In the genomic region with DNA sequence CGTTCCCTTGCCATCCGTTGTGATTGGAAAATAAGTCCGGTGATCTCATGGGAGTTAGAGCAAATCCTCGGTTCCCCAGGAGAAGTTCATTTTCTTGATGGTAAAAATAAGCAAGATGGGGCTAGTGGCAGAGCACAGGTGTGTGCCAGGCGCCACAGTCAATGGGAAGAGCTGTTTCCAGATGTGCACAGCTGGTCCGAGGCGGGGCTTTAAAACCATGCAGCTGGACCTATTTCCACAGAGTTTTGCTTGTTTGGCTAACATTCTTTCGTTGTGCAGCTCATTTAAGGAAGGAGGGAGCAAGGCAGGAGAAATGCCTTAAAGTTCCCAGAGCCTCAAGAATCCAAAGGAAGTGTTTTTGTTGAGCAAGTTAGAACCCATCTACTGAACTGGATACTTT, we compare ENCODE assay signal across 29 mouse cellular contexts. TPM values are rescaled to one million over a fixed set of nuclear protein-coding genes. Genes with fewer than 3 reads are reported as not detected.
A peak's percentile ranks its signal among the peaks of the same experiment; 100 is the strongest.
DNase-seq lines count a peak whose midpoint lies in the region; ATAC-seq and TF ChIP-seq lines count a peak whose summit lies in the region.
"Had no signal": no experiment of that assay in that cellular context is flagged by ENCODE, and none has a peak within 500 bp of the region (broad histone marks: within the 10 kb centered on the region; RNA-seq: fewer than 3 reads in every experiment).

No protein-coding gene starts in this region.

- no peaks in the 10 kb centered on the region for H3K36me3 ChIP-seq in heart, embryonic 12.5 days
- no peaks in the 10 kb centered on the region for H3K36me3 ChIP-seq in kidney, postnatal 0 days (ENCODE audit: insufficient read depth, low read length)
- H3K36me3 ChIP-seq in limb, embryonic 14.5 days (ENCODE audit: control insufficient read depth, insufficient read depth, low read length) = no peaks in the 10 kb centered on the region
- H3K36me3 ChIP-seq: hindbrain, embryonic 10.5 days; hindbrain, embryonic 15.5 days; limb, embryonic 15.5 days; liver, embryonic 13.5 days; midbrain, embryonic 13.5 days; neural tube, embryonic 13.5 days had no signal

- H3K27me3 ChIP-seq in heart, embryonic 12.5 days (replicated peaks) = no peaks in the 10 kb centered on the region
- H3K27me3 ChIP-seq in kidney, postnatal 0 days (ENCODE audit: insufficient read depth, low read length) = no peaks in the 10 kb centered on the region
- H3K27me3 ChIP-seq in limb, embryonic 14.5 days (ENCODE audit: control insufficient read depth, insufficient read depth, low read length) = no peaks in the 10 kb centered on the region
- H3K27me3 ChIP-seq: forebrain, embryonic 13.5 days; hindbrain, embryonic 15.5 days; limb, embryonic 15.5 days; liver, embryonic 13.5 days; midbrain, embryonic 13.5 days; neural tube, embryonic 13.5 days had no signal

- 80% methylated on average over 8 of the region's 8 CpGs for WGBS in heart, embryonic 12.5 days
- 76% methylated on average over 8 of the region's 8 CpGs for WGBS in kidney, postnatal 0 days
- 25% methylated on average over 8 of the region's 8 CpGs for WGBS in limb, embryonic 14.5 days

- no peak overlapping the region for H3K4me3 ChIP-seq in heart, embryonic 12.5 days
- no peak overlapping the region for H3K4me3 ChIP-seq in kidney, postnatal 0 days (replicated peaks; ENCODE audit: low read depth, low read length)
- no peak overlapping the region for H3K4me3 ChIP-seq in limb, embryonic 14.5 days (replicated peaks; ENCODE audit: low read length)
- H3K4me3 ChIP-seq: forebrain, embryonic 13.5 days; hindbrain, embryonic 10.5 days; hindbrain, embryonic 15.5 days; limb, embryonic 15.5 days; liver, embryonic 13.5 days; midbrain, embryonic 13.5 days; neural tube, embryonic 13.5 days had no signal

- no peak for TF ChIP-seq CTCF in kidney, postnatal 0 days (IDR thresholded peaks at IDR 0.05; ENCODE audit: low read depth)

- no peak overlapping the region for H3K9ac ChIP-seq in heart, embryonic 12.5 days
- no peak overlapping the region for H3K9ac ChIP-seq in kidney, postnatal 0 days (ENCODE audit: low read depth, low read length)
- no peak overlapping the region for H3K9ac ChIP-seq in limb, embryonic 14.5 days (ENCODE audit: low read depth, low read length, severe bottlenecking)
- H3K9ac ChIP-seq: forebrain, embryonic 13.5 days; hindbrain, embryonic 15.5 days; limb, embryonic 15.5 days; liver, embryonic 13.5 days; midbrain, embryonic 13.5 days; neural tube, embryonic 13.5 days had no signal

- DNase-seq in heart, adult 11 months = peak; percentile 90
- DNase-seq in kidney, postnatal 0 days (ENCODE audit: low spot score) = peak; percentile 8
- DNase-seq in kidney, postnatal 25 days = no peak
- DNase-seq in lung, postnatal 10 days = peak; percentile 32
- no peak for DNase-seq in lung, postnatal 25 days (ENCODE audit: low spot score)
- DNase-seq in limb, embryonic 14.5 days (ENCODE audit: low spot score) = peak; percentile 69
- no peak for DNase-seq in spleen, postnatal 4 days (ENCODE audit: low spot score in 2 of 2)
- DNase-seq: cerebellum, adult 2 months; cerebellum, postnatal 25 days; embryo, embryonic 11 days; gastrocnemius, postnatal 14 days; kidney, adult 11 months; kidney, postnatal 36 days; layer of hippocampus, postnatal 36 days; liver, embryonic 13.5 days; lung, adult 2 months; right cerebral cortex, postnatal 4 days; thymus, adult 2 months; thymus, postnatal 36 days had no signal

- H3K4me2 ChIP-seq in heart, embryonic 12.5 days = no peak overlapping the region
- no peak overlapping the region for H3K4me2 ChIP-seq in kidney, postnatal 0 days (ENCODE audit: low read length)
- 0 out of 2 replicates have a peak overlapping the region, but pooled peaks have one; percentile 10 for H3K4me2 ChIP-seq in limb, embryonic 14.5 days (replicated peaks; ENCODE audit: low read depth, low read length, severe bottlenecking)
- H3K4me2 ChIP-seq: forebrain, embryonic 13.5 days; hindbrain, embryonic 15.5 days; limb, embryonic 15.5 days; liver, embryonic 13.5 days; midbrain, embryonic 13.5 days; neural tube, embryonic 13.5 days had no signal

- H3K9me3 ChIP-seq in heart, embryonic 12.5 days (replicated peaks) = no peaks in the 10 kb centered on the region; the same call in 1 of the 2 replicates
- H3K9me3 ChIP-seq in kidney, postnatal 0 days (replicated peaks; ENCODE audit: low read length) = no peaks in the 10 kb centered on the region
- H3K9me3 ChIP-seq in limb, embryonic 14.5 days (ENCODE audit: control insufficient read depth, low read length) = no peaks in the 10 kb centered on the region
- H3K9me3 ChIP-seq: forebrain, embryonic 13.5 days; hindbrain, embryonic 10.5 days; hindbrain, embryonic 15.5 days; limb, embryonic 15.5 days; liver, embryonic 13.5 days; midbrain, embryonic 13.5 days; neural tube, embryonic 13.5 days had no signal

- no peak for TF ChIP-seq POLR2A in limb, embryonic 14.5 days (IDR thresholded peaks at IDR 0.05; ENCODE audit: borderline replicate concordance, extremely low read depth, insufficient read depth, insufficient read length)

- no peak overlapping the region for H3K27ac ChIP-seq in heart, embryonic 12.5 days (ENCODE audit: poor library complexity, severe bottlenecking)
- no peak overlapping the region for H3K27ac ChIP-seq in kidney, postnatal 0 days
- no peak overlapping the region; the same call in 1 of the 2 replicates for H3K27ac ChIP-seq in limb, embryonic 14.5 days (replicated peaks; ENCODE audit: low read depth, low read length)
- H3K27ac ChIP-seq: forebrain, embryonic 13.5 days; hindbrain, embryonic 10.5 days; hindbrain, embryonic 15.5 days; limb, embryonic 15.5 days; liver, embryonic 13.5 days; macrophage; midbrain, embryonic 13.5 days; neural tube, embryonic 13.5 days had no signal

- ATAC-seq in heart, embryonic 12.5 days (ENCODE audit: insufficient number of reproducible peaks, low FRiP score) = no peak
- no peak for ATAC-seq in kidney, postnatal 0 days (replicated peaks; ENCODE audit: low FRiP score, low read depth)
- ATAC-seq in limb, embryonic 14.5 days (ENCODE audit: low FRiP score, low read depth) = peak; percentile 51; the same call in 1 of the 2 replicates
- ATAC-seq: forebrain, embryonic 13.5 days; inflammation-experienced regulatory T-cells, adult 6 months; midbrain, embryonic 13.5 days had no signal

- H3K4me1 ChIP-seq in heart, embryonic 12.5 days (replicated peaks) = peaks cover 12% of the 10 kb centered on the region
- H3K4me1 ChIP-seq in kidney, postnatal 0 days (replicated peaks; ENCODE audit: insufficient read depth, low read length) = no peaks in the 10 kb centered on the region
- H3K4me1 ChIP-seq in limb, embryonic 14.5 days (ENCODE audit: control insufficient read depth, insufficient read depth, low read length) = peaks cover 22% of the 10 kb centered on the region
- H3K4me1 ChIP-seq: hindbrain, embryonic 15.5 days; midbrain, embryonic 13.5 days had no signal

RNA-seq across cellular contexts. Expression of a gene that starts 49.8 kb away (rescaled TPM):
- 0.30 and 0.31 TPM in 2 replicates for polyA plus RNA-seq in heart, embryonic 12.5 days (2016; fragmentation: Nextera tagmentation; extraction: Ambion mirVana)
- polyA plus RNA-seq in kidney, postnatal 0 days (2015; fragmentation: Nextera tagmentation; extraction: Ambion mirVana) = 0.14 and 0.17 TPM in 2 replicates
- polyA plus RNA-seq in limb, embryonic 14.5 days (2012; rRNA removed) = 0.11 and 0.12 TPM in 2 replicates
- polyA plus RNA-seq in limb, embryonic 14.5 days (2014; fragmentation: Nextera tagmentation; extraction: Ambion mirVana) = 0.32 and 0.43 TPM in 2 replicates
- polyA plus RNA-seq: forebrain, embryonic 13.5 days; hindbrain, embryonic 15.5 days; inflammation-experienced regulatory T-cells, adult 6 months; liver, embryonic 13.5 days; macrophage; midbrain, embryonic 13.5 days; neural tube, embryonic 13.5 days; spleen, adult 2 months; thymus, adult 2 months had no signal

Comparison
In these comparisons a context has a peak if more than half of its experiments do, and no peak if none do; other contexts are left out.
1. DNase-seq: peak in heart, adult 11 months (single experiment), kidney, postnatal 0 days (single experiment), lung, postnatal 10 days (single experiment) and limb, embryonic 14.5 days (single experiment); none in kidney, postnatal 25 days (0 of 2), lung, postnatal 25 days (single experiment) and spleen, postnatal 4 days (0 of 2).